Mouse (Mus musculus) erythroblast, embryonic 14.5 days (primary cell): ENCODE data around the gene Cd180.

Experiments used
- GATA1 ChIP-seq: IDR thresholded peaks from 2 replicates; pipeline ENCODE4 v1.6.1; 2012; ENCODE audit warnings: low read length, inconsistent platforms, mixed read lengths
- TAL1 ChIP-seq: IDR thresholded peaks from 3 replicates; pipeline ENCODE4 v1.6.1; 2012; ENCODE audit warnings: low read length, inconsistent platforms, mixed read lengths

DNA sequence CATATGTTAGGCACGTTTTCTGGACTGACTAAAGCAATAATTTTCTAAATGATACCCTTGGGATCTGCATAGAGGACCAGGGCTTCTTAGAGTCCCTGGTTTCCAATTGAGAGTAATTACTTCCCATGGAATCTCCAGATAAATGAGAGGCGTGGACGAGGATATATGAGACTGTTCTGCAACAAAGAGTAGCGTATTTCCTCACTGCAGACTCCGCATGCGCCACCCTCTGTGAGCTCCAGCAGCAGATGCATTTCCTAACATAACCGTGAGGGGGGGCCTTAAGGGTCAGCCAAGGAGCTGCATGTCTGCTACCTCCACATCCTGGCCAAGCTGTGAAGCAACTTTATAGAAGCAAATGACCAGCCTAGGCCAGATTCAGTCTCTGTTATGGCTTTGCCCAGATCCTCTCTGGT is 81.4 kb downstream of the Cd180 start:
- no peak for TF ChIP-seq GATA1
- TF ChIP-seq TAL1 = no peak
